Comparison of ENCODE assay signal across 9 mouse cellular contexts in the genomic region with DNA sequence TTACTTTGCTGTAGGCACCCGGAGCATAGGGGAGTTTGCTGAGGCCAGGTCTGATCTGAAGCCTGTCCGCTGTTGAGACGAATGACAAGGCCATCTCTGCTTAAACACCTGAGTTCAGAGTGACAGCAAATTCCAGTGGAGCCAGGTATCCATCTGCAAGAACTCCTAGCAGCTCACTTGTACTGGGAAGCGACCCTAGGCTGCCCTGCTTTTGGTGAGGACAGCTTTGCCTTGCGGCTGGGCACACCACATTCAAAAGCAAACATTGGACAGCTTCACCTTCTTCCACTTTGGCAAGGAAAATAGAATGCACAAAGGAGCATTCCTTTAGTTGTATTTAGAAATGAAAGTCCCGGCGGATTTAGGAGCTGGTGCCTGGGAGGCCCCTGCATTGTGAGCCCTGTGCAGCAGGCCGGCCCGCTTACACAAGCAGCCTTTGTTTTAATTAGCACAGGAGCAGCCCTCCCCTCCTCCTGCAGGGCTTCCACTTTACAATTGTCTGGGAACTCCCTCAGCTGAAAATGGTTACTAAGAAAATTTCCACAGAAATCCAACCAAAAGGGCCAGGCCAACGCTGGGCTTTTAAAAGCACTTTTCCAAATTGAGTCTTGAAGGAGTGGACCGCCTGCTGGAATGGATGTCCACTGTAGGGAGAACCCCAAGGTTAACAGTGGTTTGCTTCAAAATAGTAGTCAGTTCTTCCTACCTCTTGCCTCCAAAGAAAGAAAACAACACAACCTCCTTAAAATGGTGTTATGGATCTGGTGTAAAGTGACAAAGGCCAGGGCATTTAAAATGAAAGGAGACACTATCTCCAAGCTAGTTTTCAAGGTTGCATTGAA.
A peak's percentile ranks its signal among the peaks of the same experiment; 100 is the strongest.
DNase-seq lines count a peak whose midpoint lies in the region; ATAC-seq lines count a peak whose summit lies in the region.
"Had no signal": no experiment of that assay in that cellular context is flagged by ENCODE, and none has a peak within 500 bp of the region (broad histone marks: within the 10 kb centered on the region; RNA-seq: fewer than 3 reads in every experiment).

No protein-coding gene starts in this region.

- no peaks in the 10 kb centered on the region for H3K36me3 ChIP-seq in hindbrain, embryonic 13.5 days
- H3K36me3 ChIP-seq in limb, embryonic 12.5 days = no peaks in the 10 kb centered on the region
- no peaks in the 10 kb centered on the region for H3K36me3 ChIP-seq in liver, embryonic 11.5 days (ENCODE audit: control insufficient read depth, insufficient read depth, low read length)

- H3K4me2 ChIP-seq in hindbrain, embryonic 13.5 days = 0 out of 2 replicates have a peak overlapping the region, but pooled peaks have one; percentile 15
- H3K4me2 ChIP-seq in limb, embryonic 12.5 days = peak overlapping the region; percentile 39
- no peak overlapping the region for H3K4me2 ChIP-seq in liver, embryonic 11.5 days

- peak overlapping the region; percentile 80 for H3K27ac ChIP-seq in hindbrain, embryonic 13.5 days
- peak overlapping the region; percentile 95 for H3K27ac ChIP-seq in limb, embryonic 12.5 days
- H3K27ac ChIP-seq in liver, embryonic 11.5 days (ENCODE audit: low read depth, low read length) = no peak overlapping the region

- no peak overlapping the region for H3K4me3 ChIP-seq in hindbrain, embryonic 13.5 days
- H3K4me3 ChIP-seq in limb, embryonic 12.5 days (replicated peaks) = no peak overlapping the region
- H3K4me3 ChIP-seq in liver, embryonic 11.5 days (ENCODE audit: low read depth, low read length) = no peak overlapping the region
- H3K4me3 ChIP-seq: myocyte had no signal

- H3K27me3 ChIP-seq in hindbrain, embryonic 13.5 days = no peaks in the 10 kb centered on the region
- H3K27me3 ChIP-seq in limb, embryonic 12.5 days = no peaks in the 10 kb centered on the region
- no peaks in the 10 kb centered on the region for H3K27me3 ChIP-seq in liver, embryonic 11.5 days (replicated peaks; ENCODE audit: control insufficient read depth, insufficient read depth, low read length)

- H3K9ac ChIP-seq in hindbrain, embryonic 13.5 days = peak overlapping the region; percentile 35; the same call in 1 of the 2 replicates
- no peak overlapping the region for H3K9ac ChIP-seq in limb, embryonic 12.5 days (replicated peaks)
- H3K9ac ChIP-seq in liver, embryonic 11.5 days (ENCODE audit: low read depth, low read length) = no peak overlapping the region

- 20% methylated on average over 11 of the region's 11 CpGs for WGBS in hindbrain, embryonic 13.5 days
- WGBS in limb, embryonic 12.5 days = 18% methylated on average over 11 of the region's 11 CpGs
- WGBS in liver, embryonic 11.5 days = 56% methylated on average over 11 of the region's 11 CpGs

- no peaks in the 10 kb centered on the region for H3K9me3 ChIP-seq in hindbrain, embryonic 13.5 days
- H3K9me3 ChIP-seq in limb, embryonic 12.5 days = no peaks in the 10 kb centered on the region
- no peaks in the 10 kb centered on the region for H3K9me3 ChIP-seq in liver, embryonic 11.5 days (ENCODE audit: control insufficient read depth, low read length)

- DNase-seq in right cerebral cortex, adult 18-20 months = peak; percentile 26
- no peak for DNase-seq in right cerebral cortex, postnatal 14 days
- DNase-seq in forelimb bud, embryonic 11.5 days (ENCODE audit: low read depth, low spot score) = peak; percentile 40
- peak; percentile 13 for DNase-seq in right cerebral cortex, postnatal 4 days
- DNase-seq in liver, embryonic 11.5 days (ENCODE audit: low spot score) = no peak
- no peak for DNase-seq in thymus, postnatal 10 days (ENCODE audit: low spot score in 2 of 2)

- ATAC-seq in hindbrain, embryonic 13.5 days (ENCODE audit: low FRiP score) = peak; percentile 88
- ATAC-seq in limb, embryonic 12.5 days (ENCODE audit: insufficient number of reproducible peaks, insufficient read depth, low FRiP score, low TSS enrichment, low read depth) = peak; percentile 90; the same call in 1 of the 2 replicates
- no peak for ATAC-seq in liver, embryonic 11.5 days (replicated peaks; ENCODE audit: low FRiP score)

- H3K4me1 ChIP-seq in hindbrain, embryonic 13.5 days (replicated peaks) = peaks cover 23% of the 10 kb centered on the region
- H3K4me1 ChIP-seq in limb, embryonic 12.5 days (replicated peaks) = peaks cover 26% of the 10 kb centered on the region
- H3K4me1 ChIP-seq in liver, embryonic 11.5 days (replicated peaks; ENCODE audit: control insufficient read depth, insufficient read depth, low read length) = no peaks in the 10 kb centered on the region

Comparison
In these comparisons a context has a peak if more than half of its experiments do, and no peak if none do; other contexts are left out.
1. DNase-seq: peak in right cerebral cortex, adult 18-20 months (single experiment), forelimb bud, embryonic 11.5 days (single experiment) and right cerebral cortex, postnatal 4 days (single experiment); none in right cerebral cortex, postnatal 14 days (single experiment), liver, embryonic 11.5 days (single experiment) and thymus, postnatal 10 days (0 of 2).